Mouse (Mus musculus) stomach, embryonic 16.5 days (tissue): ENCODE data around the gene Cartpt. TPM values are rescaled to one million over a fixed set of nuclear protein-coding genes. Genes with fewer than 3 reads are reported as not detected.

Source experiments
- ATAC-seq: fragments of 200-750 bp; cut with Nextera tagmentation; 2 replicates; pipeline ENCODE4 v1.8.0; 2017; ENCODE audit warnings: moderate number of reproducible peaks, moderate TSS enrichment; ENCODE audit not compliant: insufficient read depth, low FRiP score
- H3K27ac ChIP-seq: fragments of 300-500 bp; sonication (generic); 2 replicates; pipeline ENCODE4 v1.5.1; 2014; ENCODE audit warnings: low read length
- H3K27me3 ChIP-seq: fragments of 300-500 bp; sonication (generic); 2 replicates; pipeline ENCODE4 v1.6.1; 2014; ENCODE audit warnings: low read length, control low read depth, mixed read lengths; ENCODE audit not compliant: control insufficient read depth, insufficient read depth
- H3K36me3 ChIP-seq: fragments of 300-500 bp; sonication (generic); 2 replicates; pipeline ENCODE4 v1.6.1; 2014; ENCODE audit warnings: low read length; ENCODE audit not compliant: control insufficient read depth, insufficient read depth
- H3K4me1 ChIP-seq: fragments of 300-500 bp; sonication (generic); 2 replicates; pipeline ENCODE4 v1.6.1; 2014; ENCODE audit warnings: low read length, control low read depth, mixed read lengths; ENCODE audit not compliant: control insufficient read depth, insufficient read depth
- H3K4me2 ChIP-seq: fragments of 300-500 bp; sonication (generic); 2 replicates; pipeline ENCODE4 v1.6.1; 2014; ENCODE audit warnings: low read depth, low read length, mixed read lengths
- H3K4me3 ChIP-seq: fragments of 300-500 bp; sonication (generic); replicated peaks from 2 replicates; pipeline ENCODE4 v1.5.1; 2014; ENCODE audit warnings: mild to moderate bottlenecking, low read length
- H3K9ac ChIP-seq: fragments of 300-500 bp; sonication (generic); 2 replicates; pipeline ENCODE4 v1.6.1; 2014; ENCODE audit warnings: low read length
- H3K9me3 ChIP-seq: fragments of 300-500 bp; sonication (generic); replicated peaks from 2 replicates; pipeline ENCODE4 v1.6.1; 2016; ENCODE audit warnings: low read length, control low read depth; ENCODE audit not compliant: control insufficient read depth
- WGBS: fragments of 180-500 bp; shearing (Covaris S2); extraction: QIAGEN DNeasy Blood & Tissue Kit; methylation state at CpG from one replicate; pipeline ENCODE4 v1.1.7; 2014; 5-methylcytosine and 5-hydroxymethylcytosine counted together
- polyA plus RNA-seq: library from polyadenylated mRNA; unstranded; fragments of >200 nt; fragmentation: Nextera tagmentation; extraction: Ambion mirVana; gene quantifications from 2 replicates; pipeline ENCODE4 v1.2.1, GENCODE M21; 2015

The Cartpt gene
- polyA plus RNA-seq, 1 experiment from 2014 or later = 50.1 TPM

GRCm38 (mm10) chr13:99849597-99849996 lies 51.3 kb downstream of the Cartpt start:
- no peak for ATAC-seq
- Histone ChIP-seq H3K27ac (no peak overlapping the region), H3K27me3 (no peaks in the 10 kb centered on the region), H3K36me3 (no peaks in the 10 kb centered on the region), H3K9me3 (no peaks in the 10 kb centered on the region), H3K4me3 (no peak overlapping the region), H3K4me1 (no peaks in the 10 kb centered on the region), H3K4me2 (0 out of 2 replicates have a peak overlapping the region, but pooled peaks have one; percentile 9), H3K9ac (no peak overlapping the region)
- 37% methylated on average over 15 of the region's 15 CpGs for WGBS

Other genes starting within 250 kb of the Cartpt start
- 49.1 and 50.2 TPM in 2 replicates for gene Mccc2, start 114.5 kb upstream of the Cartpt start, polyA plus RNA-seq
- 21.9 and 23.1 TPM in 2 replicates for gene Bdp1, start 203.0 kb upstream of the Cartpt start, polyA plus RNA-seq
- gene Serf1, start 206.9 kb upstream of the Cartpt start, polyA plus RNA-seq = 114 and 132 TPM in 2 replicates
- gene Smn1, start 223.8 kb upstream of the Cartpt start, polyA plus RNA-seq = 36.6 and 39.3 TPM in 2 replicates